Mouse (Mus musculus) limb, embryonic 10.5 days (tissue): ENCODE measurements at regions not wholly inside any gene's neighbourhood (a gene's known extent, or its start where the extent isn't known, plus 50 kb on each side); places are given as distances from the start of the nearest gene placed in this dataset.
"Not testable (repeated sequence)": the region's sequence is repeated elsewhere in the genome, so short reads cannot be mapped to it uniquely, and the experiment has no call there.

Experiments
- DNase-seq: peaks from one replicate; pipeline ENCODE4 v3.0.0-alpha.2; 2017; ENCODE audit warnings: low spot score
- H3K27ac ChIP-seq: fragments of 300-500 bp; sonication (generic); 2 replicates; pipeline ENCODE4 v1.5.1; 2016; ENCODE audit warnings: mild to moderate bottlenecking
- H3K27me3 ChIP-seq: fragments of 300-500 bp; sonication (generic); 2 replicates; pipeline ENCODE4 v1.6.1; 2016; ENCODE audit warnings: low read depth, mild to moderate bottlenecking; ENCODE audit not compliant: poor library complexity, severe bottlenecking
- H3K36me3 ChIP-seq: fragments of 300-500 bp; sonication (generic); 2 replicates; pipeline ENCODE4 v1.6.1; 2016; ENCODE audit warnings: mild to moderate bottlenecking, moderate library complexity
- H3K4me1 ChIP-seq: fragments of 300-500 bp; sonication (generic); 2 replicates; pipeline ENCODE4 v1.6.1; 2016
- H3K4me3 ChIP-seq: fragments of 300-500 bp; sonication (generic); 2 replicates; pipeline ENCODE4 v1.5.1; 2016; ENCODE audit warnings: mild to moderate bottlenecking, moderate library complexity
- H3K9me3 ChIP-seq: fragments of 300-500 bp; sonication (generic); replicated peaks from 2 replicates; pipeline ENCODE4 v1.6.1; 2016; ENCODE audit warnings: mild to moderate bottlenecking
- WGBS: fragments of 180-500 bp; shearing (Covaris S2); methylation state at CpG from one replicate; pipeline ENCODE4 v1.1.7; 2016; 5-methylcytosine and 5-hydroxymethylcytosine counted together

DNA sequence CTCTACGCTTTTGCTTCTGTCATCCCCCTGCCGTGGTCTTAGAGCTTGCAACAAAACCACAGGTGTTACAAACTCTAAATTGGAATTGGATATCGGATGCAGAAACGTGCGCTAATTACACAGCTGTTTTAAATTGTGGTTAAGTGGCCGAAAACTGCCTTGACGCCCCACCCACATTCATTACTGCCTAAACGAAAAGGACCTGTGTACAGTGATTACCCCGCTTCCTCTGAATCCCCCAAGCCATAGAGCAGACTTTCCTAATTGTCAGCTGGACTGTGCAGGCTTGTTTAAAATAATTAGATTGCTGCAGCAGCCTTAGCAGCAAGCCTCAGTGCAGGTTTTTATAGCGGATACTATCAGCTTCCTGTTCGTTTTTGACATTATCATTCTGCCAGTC lies 94.7 kb downstream of the Cxxc4 start:
- no peaks in the 10 kb centered on the region for H3K27me3 ChIP-seq
- DNase-seq = peak; percentile 41
- peaks cover 25% of the 10 kb centered on the region for H3K4me1 ChIP-seq
- peak overlapping the region; percentile 33 for H3K4me3 ChIP-seq
- no peak overlapping the region for H3K27ac ChIP-seq
- WGBS = 23% methylated on average over 11 of the region's 11 CpGs
- no peaks in the 10 kb centered on the region for H3K36me3 ChIP-seq
- no peaks in the 10 kb centered on the region for H3K9me3 ChIP-seq

DNA sequence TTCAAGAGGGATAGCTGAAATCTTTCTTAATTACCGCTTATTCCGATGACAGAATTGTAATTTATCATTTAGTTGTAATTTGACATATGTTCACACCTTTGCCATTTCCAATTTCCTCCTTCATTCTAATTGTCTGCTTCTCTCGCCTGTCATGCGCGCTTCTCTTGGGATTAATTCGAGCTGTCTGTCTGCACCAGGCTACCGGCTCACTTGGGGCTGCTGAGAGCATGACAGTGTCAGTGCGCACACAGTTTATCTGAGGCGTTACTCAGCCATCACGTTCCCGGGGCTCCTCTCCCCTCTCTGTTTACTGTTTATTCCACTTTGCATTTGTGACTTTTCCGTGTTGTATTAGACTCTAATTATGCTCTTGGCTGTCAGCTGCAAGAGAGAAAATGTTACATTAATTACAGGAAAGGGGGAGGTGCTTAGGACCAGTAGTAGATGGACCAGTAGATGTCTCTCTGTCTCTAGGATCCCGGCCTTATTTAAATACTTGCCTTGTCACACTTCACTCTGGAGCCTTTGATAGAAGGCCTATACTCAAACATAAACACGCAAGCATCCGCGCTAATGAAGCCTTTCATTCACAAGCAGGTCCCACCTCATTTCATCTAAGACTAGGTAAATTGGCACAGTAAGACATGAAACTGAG lies 95.3 kb downstream of the Cxxc4 start:
- H3K36me3 ChIP-seq = no peaks in the 10 kb centered on the region
- H3K27me3 ChIP-seq = no peaks in the 10 kb centered on the region
- H3K9me3 ChIP-seq = no peaks in the 10 kb centered on the region
- H3K27ac ChIP-seq = peak overlapping the region; percentile 61; the same call in 1 of the 2 replicates
- WGBS = 42% methylated on average over 16 of the region's 16 CpGs
- peaks cover 25% of the 10 kb centered on the region for H3K4me1 ChIP-seq
- H3K4me3 ChIP-seq = peak overlapping the region; percentile 33
- DNase-seq = peak; percentile 36

DNA sequence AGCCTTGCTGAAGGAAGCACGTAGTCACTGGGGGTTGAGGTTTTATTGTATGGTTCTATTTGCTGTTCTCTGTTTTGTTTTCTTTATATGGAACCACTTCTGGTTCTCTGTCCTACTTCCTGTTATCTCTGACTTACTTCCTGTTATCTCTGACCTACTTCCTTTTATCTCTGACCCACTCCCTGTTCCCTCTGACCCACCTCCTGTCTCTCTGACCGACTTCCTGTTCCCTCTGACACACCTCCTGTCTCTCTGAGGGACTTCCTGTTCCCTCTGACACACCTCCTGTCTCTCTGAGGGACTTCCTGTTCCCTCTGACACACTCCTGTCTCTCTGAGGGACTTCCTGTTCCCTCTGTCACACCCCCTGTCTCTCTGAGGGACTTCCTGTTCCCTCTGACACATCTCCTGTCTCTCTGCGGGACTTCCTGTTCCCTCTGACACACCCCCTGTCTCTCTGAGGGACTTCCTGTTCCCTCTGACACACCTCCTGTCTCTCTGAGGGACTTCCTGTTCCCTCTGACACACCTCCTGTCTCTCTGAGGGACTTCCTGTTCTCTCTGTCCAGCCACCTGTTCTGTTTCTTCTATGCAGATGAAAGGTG lies 102.9 kb downstream of the Cxxc4 start:
- WGBS = 94% methylated on average over 3 of the region's 3 CpGs
- not testable (repeated sequence) for H3K36me3 ChIP-seq, DNase-seq, H3K4me3 ChIP-seq, H3K27ac ChIP-seq, H3K27me3 ChIP-seq, H3K4me1 ChIP-seq, H3K9me3 ChIP-seq

DNA sequence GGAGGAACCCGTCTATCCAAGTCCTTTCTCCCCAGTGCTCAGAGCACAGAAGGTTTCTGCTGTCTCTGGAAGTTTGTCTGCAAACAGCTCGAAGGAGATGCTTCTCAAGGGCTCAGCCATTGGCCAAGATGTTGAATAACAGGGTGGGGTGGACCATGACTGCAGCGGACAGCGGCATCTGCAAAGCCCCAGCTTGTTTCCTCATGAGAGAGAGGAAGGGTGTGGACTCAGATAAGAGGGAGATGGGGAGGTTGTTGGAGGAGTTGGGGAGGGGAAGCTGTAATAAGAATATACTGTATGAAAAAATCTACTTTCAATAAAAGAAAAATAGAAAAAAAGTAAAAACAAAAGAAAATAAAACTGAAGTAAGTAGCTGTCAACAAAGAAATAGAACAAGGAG lies 129.7 kb downstream of the Cxxc4 start:
- H3K27me3 ChIP-seq = no peaks in the 10 kb centered on the region
- no peaks in the 10 kb centered on the region for H3K36me3 ChIP-seq
- 85% methylated on average over 4 of the region's 4 CpGs for WGBS
- H3K27ac ChIP-seq = no peak overlapping the region
- H3K9me3 ChIP-seq = no peaks in the 10 kb centered on the region
- no peak overlapping the region for H3K4me3 ChIP-seq
- H3K4me1 ChIP-seq = peaks cover 11% of the 10 kb centered on the region
- DNase-seq = no peak

DNA sequence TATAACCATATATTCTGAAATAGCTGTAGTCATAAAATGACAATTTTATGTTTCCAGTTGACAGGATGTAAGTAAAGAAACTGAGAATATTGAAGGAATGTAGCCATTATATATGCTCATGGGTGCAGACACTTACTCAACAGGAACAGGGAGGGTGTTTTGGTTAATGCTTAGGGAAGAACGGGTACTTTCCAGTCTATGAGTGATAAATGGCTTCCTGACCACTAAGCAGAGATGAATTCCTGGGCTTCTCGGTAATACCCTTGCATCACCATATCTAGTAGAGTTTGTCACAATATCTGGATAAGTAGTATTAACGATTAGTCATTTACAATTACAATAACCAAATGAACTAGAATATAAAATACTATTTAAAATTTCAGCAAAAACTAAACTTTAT lies 130.5 kb downstream of the Cxxc4 start:
- no peak overlapping the region for H3K4me3 ChIP-seq
- 73% methylated on average over 3 of the region's 3 CpGs for WGBS
- no peaks in the 10 kb centered on the region for H3K27me3 ChIP-seq
- DNase-seq = no peak
- no peaks in the 10 kb centered on the region for H3K36me3 ChIP-seq
- no peaks in the 10 kb centered on the region for H3K9me3 ChIP-seq
- no peak overlapping the region for H3K27ac ChIP-seq
- H3K4me1 ChIP-seq = peaks cover 11% of the 10 kb centered on the region

DNA sequence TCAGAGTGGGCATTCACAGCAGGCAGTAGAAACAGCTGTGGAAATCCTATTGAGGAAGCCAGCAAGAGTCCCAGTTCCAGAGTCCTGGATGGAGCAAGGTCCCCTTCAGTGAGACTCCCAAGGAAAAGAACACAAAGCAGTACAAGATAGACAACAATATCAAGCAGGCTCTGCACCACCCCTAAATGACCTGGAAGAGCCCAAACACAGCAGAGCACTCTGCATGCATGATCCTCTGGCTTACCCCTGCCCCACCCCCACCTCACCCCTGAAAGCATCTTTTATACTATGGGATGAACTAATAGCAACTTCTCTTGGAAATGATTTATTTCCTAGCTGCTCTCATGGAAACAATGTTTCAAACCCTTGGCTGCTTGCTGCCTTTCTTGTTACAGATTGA lies 132.3 kb downstream of the Cxxc4 start:
- DNase-seq = no peak
- no peaks in the 10 kb centered on the region for H3K36me3 ChIP-seq
- H3K27ac ChIP-seq = peak overlapping the region; percentile 64
- H3K9me3 ChIP-seq = no peaks in the 10 kb centered on the region
- no peak overlapping the region for H3K4me3 ChIP-seq
- H3K4me1 ChIP-seq = peaks cover 11% of the 10 kb centered on the region
- no peaks in the 10 kb centered on the region for H3K27me3 ChIP-seq

DNA sequence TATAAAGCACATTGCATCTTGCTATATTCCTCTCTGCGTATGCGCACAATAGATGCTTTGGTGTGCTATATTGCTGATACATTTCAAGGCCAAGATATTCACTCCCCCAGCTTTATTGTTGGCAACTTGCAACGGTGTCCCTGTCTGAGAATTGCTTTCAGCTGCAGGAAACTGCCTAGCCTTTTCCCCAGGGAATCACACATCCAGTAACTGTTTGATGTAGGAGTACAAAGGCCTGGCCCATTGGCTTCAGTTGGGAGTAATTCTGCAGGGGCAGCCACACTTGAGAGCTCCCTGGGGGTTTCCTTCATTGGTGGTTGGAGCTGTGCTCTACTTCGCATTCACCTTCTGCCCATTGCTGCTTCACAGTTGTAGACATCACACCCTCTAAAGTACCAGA lies 132.8 kb downstream of the Cxxc4 start:
- H3K27ac ChIP-seq = peak overlapping the region; percentile 64
- no peaks in the 10 kb centered on the region for H3K27me3 ChIP-seq
- H3K4me1 ChIP-seq = peaks cover 11% of the 10 kb centered on the region
- WGBS = 45% methylated on average over 4 of the region's 4 CpGs
- peak; percentile 31 for DNase-seq
- H3K4me3 ChIP-seq = no peak overlapping the region
- H3K36me3 ChIP-seq = no peaks in the 10 kb centered on the region
- H3K9me3 ChIP-seq = no peaks in the 10 kb centered on the region

DNA sequence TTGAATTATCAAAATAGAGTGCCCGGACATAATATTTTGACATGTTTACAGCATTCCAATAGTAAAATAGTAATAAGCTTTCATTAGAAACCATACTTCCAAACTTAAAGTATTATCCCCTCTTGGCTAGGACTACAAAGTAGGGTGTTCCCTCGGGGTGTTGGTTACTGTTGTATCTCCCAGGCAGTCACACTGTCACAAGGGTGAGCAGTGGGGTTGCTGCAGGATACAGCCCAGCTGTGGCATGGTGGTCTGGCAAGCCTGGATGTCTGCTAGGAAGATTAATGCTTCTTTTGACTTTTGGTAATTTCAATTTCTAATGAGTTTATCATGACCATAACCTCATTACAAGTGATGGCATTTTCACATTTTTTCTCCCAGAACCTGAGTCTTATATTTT lies 143.3 kb downstream of the Cxxc4 start:
- H3K27me3 ChIP-seq = no peaks in the 10 kb centered on the region
- no peak for DNase-seq
- no peak overlapping the region for H3K4me3 ChIP-seq
- no peaks in the 10 kb centered on the region for H3K36me3 ChIP-seq
- WGBS = 85% methylated on average over 2 of the region's 2 CpGs
- no peaks in the 10 kb centered on the region for H3K4me1 ChIP-seq
- no peaks in the 10 kb centered on the region for H3K9me3 ChIP-seq
- no peak overlapping the region for H3K27ac ChIP-seq

DNA sequence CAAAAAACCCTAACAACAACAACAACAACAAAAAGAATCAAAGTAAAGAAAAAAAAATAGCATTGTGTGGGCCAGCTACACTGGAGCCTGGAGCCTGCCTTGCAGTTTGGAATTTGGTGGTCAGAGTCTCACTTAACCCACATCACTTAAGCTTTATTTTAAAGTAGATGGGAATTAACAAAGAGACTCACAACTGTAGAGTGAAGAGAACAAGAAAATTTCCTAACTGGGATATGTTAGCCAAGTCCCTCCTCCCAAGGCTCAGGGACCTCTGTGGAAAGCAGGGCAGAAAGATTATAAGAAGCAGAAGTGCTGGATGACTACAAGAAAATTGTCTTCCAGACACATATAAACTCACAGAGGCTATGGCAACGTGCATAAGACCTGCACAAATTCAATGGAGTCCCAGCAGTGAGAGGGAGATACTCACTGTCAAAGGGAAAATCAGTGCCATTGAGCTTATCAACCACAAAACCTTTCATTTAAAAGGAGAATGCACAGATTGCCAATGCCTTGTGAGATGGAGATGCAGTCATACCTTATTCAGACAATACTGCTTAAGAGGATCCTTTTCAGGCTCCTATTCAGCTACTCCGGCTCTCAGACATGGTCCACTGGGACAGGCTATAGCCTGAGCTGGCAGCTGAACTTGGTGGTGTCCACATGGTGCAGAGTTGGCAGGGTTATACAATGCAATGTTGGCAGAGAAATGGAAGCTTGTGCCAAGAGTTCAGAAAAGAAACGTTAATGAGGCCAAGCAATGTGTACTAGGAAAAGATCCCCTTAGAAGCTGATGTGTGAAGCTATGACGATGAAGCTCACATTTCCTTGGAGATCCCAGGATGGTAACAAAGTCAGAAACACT lies 154.4 kb downstream of the Cxxc4 start:
- Histone ChIP-seq H3K9me3 (no peaks in the 10 kb centered on the region), H3K27me3 (no peaks in the 10 kb centered on the region), H3K4me3 (no peak overlapping the region), H3K36me3 (no peaks in the 10 kb centered on the region), H3K27ac (no peak overlapping the region), H3K4me1 (no peaks in the 10 kb centered on the region)
- 83% methylated on average over 4 of the region's 4 CpGs for WGBS
- no peak for DNase-seq

DNA sequence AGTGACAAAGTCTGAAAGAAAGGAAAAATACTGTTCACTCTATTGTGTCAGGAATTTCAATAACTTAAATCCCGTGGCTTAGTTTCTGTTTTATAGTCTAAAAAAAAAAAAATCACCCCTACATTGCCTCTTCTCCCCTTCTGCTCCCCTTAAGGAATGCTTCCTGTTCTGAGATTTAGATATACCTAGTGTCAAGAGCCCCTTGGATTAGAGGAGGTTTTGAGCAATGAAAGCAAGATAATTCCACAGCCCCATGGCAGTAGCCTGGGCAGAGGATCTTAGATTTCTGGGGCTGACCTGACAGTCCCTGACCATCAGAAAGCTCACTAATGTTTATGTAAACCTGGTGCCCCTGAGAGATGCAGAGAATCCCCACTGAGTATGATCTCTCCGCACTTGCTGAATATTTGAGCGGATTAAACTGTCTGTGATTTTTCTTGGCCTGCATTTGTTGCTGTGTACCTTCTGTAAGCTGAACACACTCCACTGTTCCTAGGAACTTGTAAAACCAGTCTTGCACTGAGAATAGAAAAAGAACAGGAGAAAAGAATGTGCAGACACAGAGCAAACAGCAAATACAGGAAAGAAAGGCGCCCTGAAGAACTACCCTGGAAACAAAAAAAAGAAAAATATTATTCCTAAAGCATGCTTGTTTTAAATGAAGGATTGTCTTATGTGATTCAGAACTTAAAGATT lies 164.3 kb downstream of the Cxxc4 start:
- Histone ChIP-seq H3K27me3 (no peaks in the 10 kb centered on the region), H3K4me1 (no peaks in the 10 kb centered on the region), H3K9me3 (no peaks in the 10 kb centered on the region), H3K36me3 (no peaks in the 10 kb centered on the region), H3K4me3 (no peak overlapping the region), H3K27ac (no peak overlapping the region)
- no peak for DNase-seq
- 70% methylated on average over 4 of the region's 4 CpGs for WGBS

DNA sequence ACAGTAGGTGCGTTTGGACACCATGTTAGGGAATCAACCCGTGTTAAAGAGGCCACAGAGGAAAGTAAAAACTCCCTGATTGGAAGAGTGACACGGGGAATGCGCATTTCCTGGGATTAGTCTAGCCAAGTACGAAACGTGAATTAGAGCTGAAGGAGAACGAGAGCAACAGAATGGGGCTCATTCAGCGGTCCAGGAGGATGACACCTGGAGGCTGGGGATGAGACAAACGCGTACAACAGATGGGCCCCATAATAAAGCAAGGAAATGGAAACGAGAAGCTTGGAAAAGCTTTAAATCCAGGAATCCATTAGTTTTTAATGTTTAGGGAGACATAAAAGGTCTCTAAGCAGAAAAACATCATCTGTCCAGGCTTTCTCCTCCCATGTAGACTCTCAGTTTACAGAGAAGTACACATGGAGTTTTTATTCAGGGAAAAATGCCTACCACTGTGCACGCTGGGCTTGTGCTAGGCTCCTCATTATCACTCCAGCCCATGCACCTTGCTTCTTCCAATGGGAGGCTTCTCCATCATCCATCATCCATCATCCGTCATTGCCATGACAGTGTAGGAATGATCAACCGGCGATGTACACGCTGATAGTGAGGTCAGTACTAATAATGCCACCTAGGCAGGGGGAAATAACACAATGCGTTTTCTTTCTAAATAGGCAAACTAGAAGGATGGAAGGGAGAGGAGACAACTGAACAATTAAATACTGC lies 179.5 kb downstream of the Cxxc4 start:
- no peak for DNase-seq
- Histone ChIP-seq H3K9me3 (no peaks in the 10 kb centered on the region), H3K4me3 (no peak overlapping the region), H3K27ac (no peak overlapping the region), H3K4me1 (no peaks in the 10 kb centered on the region), H3K36me3 (no peaks in the 10 kb centered on the region), H3K27me3 (no peaks in the 10 kb centered on the region)
- WGBS = 82% methylated on average over 17 of the region's 17 CpGs

DNA sequence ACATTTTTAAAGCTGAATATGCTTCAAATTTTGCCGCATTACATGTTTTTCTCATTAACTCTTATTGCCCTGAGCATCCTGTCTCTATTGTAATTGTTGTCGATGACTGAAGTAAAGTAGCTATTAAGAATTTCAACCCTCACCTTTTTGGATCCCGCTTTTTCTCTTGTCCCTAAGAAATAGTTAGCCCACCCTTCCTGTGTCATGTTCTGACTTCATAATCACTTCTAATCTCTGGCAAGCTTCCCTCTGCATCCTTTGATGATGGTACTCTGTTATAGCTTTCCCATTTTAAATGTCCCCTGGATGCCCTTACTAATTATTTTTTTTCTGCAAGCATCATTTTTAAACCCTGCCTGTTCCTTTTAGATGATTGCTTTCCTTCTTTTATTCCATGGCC lies 191.3 kb downstream of the Cxxc4 start:
- 80% methylated on average over 3 of the region's 3 CpGs for WGBS
- H3K27ac ChIP-seq = no peak overlapping the region
- DNase-seq = no peak

More for the DNA sequence above, 191.3 kb downstream of the Cxxc4 start:
- Histone ChIP-seq H3K9me3 (no peaks in the 10 kb centered on the region), H3K4me3 (no peak overlapping the region), H3K27me3 (no peaks in the 10 kb centered on the region), H3K4me1 (no peaks in the 10 kb centered on the region), H3K36me3 (no peaks in the 10 kb centered on the region)
